Mouse (Mus musculus) embryonic facial prominence, embryonic 11.5 days (tissue): Measurements from ENCODE around the gene Gga2. TPM values are rescaled to one million over a fixed set of nuclear protein-coding genes. Genes with fewer than 3 reads are reported as not detected.

Experiments used
- ATAC-seq: fragments of 200-750 bp; cut with Nextera tagmentation; replicated peaks from 2 replicates; pipeline ENCODE4 v1.8.0; 2017; ENCODE audit warnings: low read depth; ENCODE audit not compliant: insufficient number of reproducible peaks, low FRiP score, low TSS enrichment
- DNase-seq: peaks from one replicate; pipeline ENCODE4 v3.0.0-alpha.2; 2015; ENCODE audit warnings: low spot score
- H3K27ac ChIP-seq: fragments of 300-500 bp; sonication (generic); replicated peaks from 2 replicates; pipeline ENCODE4 v1.5.1; 2014; ENCODE audit warnings: mild to moderate bottlenecking, low read depth, low read length, control low read depth
- H3K27me3 ChIP-seq: fragments of 300-500 bp; sonication (generic); 2 replicates; pipeline ENCODE4 v1.6.1; 2014; ENCODE audit warnings: mild to moderate bottlenecking, low read length, moderate library complexity, mixed read lengths; ENCODE audit not compliant: control insufficient read depth, insufficient read depth
- H3K36me3 ChIP-seq: fragments of 300-500 bp; sonication (generic); replicated peaks from 2 replicates; pipeline ENCODE4 v1.6.1; 2014; ENCODE audit warnings: low read depth, mild to moderate bottlenecking, low read length, moderate library complexity, mixed read lengths; ENCODE audit not compliant: control insufficient read depth, insufficient read depth
- H3K4me1 ChIP-seq: fragments of 300-500 bp; sonication (generic); 2 replicates; pipeline ENCODE4 v1.6.1; 2014; ENCODE audit warnings: low read length, mixed read lengths; ENCODE audit not compliant: control insufficient read depth, insufficient read depth
- H3K4me2 ChIP-seq: fragments of 300-500 bp; sonication (generic); 2 replicates; pipeline ENCODE4 v1.6.1; 2014; ENCODE audit warnings: low read depth, mild to moderate bottlenecking, control low read depth, low read length, moderate library complexity
- H3K4me3 ChIP-seq: fragments of 300-500 bp; sonication (generic); 2 replicates; pipeline ENCODE4 v1.5.1; 2014; ENCODE audit warnings: low read depth, low read length, control low read depth
- H3K9ac ChIP-seq: fragments of 300-500 bp; sonication (generic); replicated peaks from 2 replicates; pipeline ENCODE4 v1.6.1; 2014; ENCODE audit warnings: mild to moderate bottlenecking, control low read depth, low read length
- H3K9me3 ChIP-seq: fragments of 300-500 bp; sonication (generic); replicated peaks from 2 replicates; pipeline ENCODE4 v1.6.1; 2016; ENCODE audit warnings: mild to moderate bottlenecking, low read length, inconsistent platforms, mixed read lengths; ENCODE audit not compliant: control insufficient read depth
- WGBS: fragments of 180-500 bp; shearing (Covaris S2); extraction: QIAGEN DNeasy Blood & Tissue Kit; methylation state at CpG from one replicate; pipeline ENCODE4 v1.1.7; 2014; 5-methylcytosine and 5-hydroxymethylcytosine counted together
- polyA plus RNA-seq: library from polyadenylated mRNA; unstranded; fragments of >200 nt; fragmentation: Nextera tagmentation; extraction: Ambion mirVana; gene quantifications from 2 replicates; pipeline ENCODE4 v1.2.1, GENCODE M21; 2014

Gga2 gene
- polyA plus RNA-seq, 1 experiment from 2014 or later, result 80.9 TPM

- DNase-seq, result no peak
- Histone ChIP-seq H3K27me3 (no peaks in the 10 kb centered on the region), H3K9ac (no peak overlapping the region), H3K27ac (no peak overlapping the region), H3K4me2 (no peak overlapping the region), H3K36me3 (no peaks in the 10 kb centered on the region; the same call in 1 of the 2 replicates), H3K4me1 (no peaks in the 10 kb centered on the region), H3K4me3 (no peak overlapping the region), H3K9me3 (no peaks in the 10 kb centered on the region)
- WGBS, result 85% methylated on average over 3 of the region's 3 CpGs
- no peak for ATAC-seq
Measured at GRCm38 (mm10) chr7:121941640-121942039, 79.4 kb downstream of the Gga2 start.

DNA sequence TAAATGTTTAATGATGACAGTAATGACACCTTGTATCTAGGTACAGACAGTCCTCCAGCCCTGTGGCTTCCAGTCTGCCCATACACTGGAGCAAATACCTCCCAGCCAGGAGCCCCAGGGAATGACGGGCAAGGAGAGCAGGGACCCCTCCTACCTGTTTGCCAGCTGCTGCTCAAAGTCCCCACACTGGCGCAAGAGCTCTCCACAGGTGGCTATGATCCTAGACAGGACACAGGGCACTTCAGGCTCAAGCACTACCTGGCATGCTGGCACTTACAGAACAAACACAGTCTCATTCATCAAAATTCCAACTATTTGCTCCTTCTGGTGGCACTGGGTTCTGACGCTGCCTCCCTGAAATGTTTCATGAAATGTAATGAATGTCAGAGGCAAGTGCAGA is 80.0 kb downstream of the Gga2 start:
- DNase-seq (no peak), ATAC-seq (no peak)
- Histone ChIP-seq H3K27me3 (no peaks in the 10 kb centered on the region), H3K27ac (no peak overlapping the region), H3K4me2 (no peak overlapping the region), H3K9me3 (no peaks in the 10 kb centered on the region), H3K4me1 (no peaks in the 10 kb centered on the region), H3K9ac (no peak overlapping the region), H3K4me3 (no peak overlapping the region), H3K36me3 (no peaks in the 10 kb centered on the region; the same call in 1 of the 2 replicates)
- 89% methylated on average over 3 of the region's 3 CpGs for WGBS

- WGBS, result 62% methylated on average over 4 of the region's 4 CpGs
- DNase-seq (no peak), ATAC-seq (peak; percentile 65; the same call in 1 of the 2 replicates)
- no peak overlapping the region for H3K27ac ChIP-seq
- H3K4me3 ChIP-seq, result no peak overlapping the region
- H3K27me3 ChIP-seq, result no peaks in the 10 kb centered on the region
- H3K4me2 ChIP-seq, result no peak overlapping the region
- no peaks in the 10 kb centered on the region for H3K9me3 ChIP-seq
- H3K4me1 ChIP-seq, result no peaks in the 10 kb centered on the region
- H3K9ac ChIP-seq, result no peak overlapping the region
- no peaks in the 10 kb centered on the region; the same call in 1 of the 2 replicates for H3K36me3 ChIP-seq
Measured at GRCm38 (mm10) chr7:121939729-121940128, 81.3 kb downstream of the Gga2 start.

DNA sequence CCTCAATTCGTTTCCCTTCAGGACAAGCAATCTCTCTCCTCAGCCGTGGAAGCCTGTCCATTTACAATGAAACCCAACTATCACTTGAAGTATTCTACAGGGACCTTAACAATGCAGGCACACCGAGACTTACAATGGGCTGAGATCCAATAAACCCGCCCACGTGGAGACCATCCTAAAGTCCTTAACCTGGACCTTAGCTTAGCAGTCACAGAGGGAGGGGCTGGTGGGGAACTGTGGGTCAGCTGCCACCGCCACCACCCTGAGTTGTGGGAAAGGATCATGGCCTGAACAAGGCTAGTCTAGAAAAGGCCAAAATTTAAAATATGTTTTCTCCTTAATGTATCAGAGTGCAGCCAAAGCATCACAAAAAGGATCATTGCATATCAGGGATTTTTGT is 81.8 kb downstream of the Gga2 start:
- H3K4me1 ChIP-seq, result no peaks in the 10 kb centered on the region
- H3K27me3 ChIP-seq, result no peaks in the 10 kb centered on the region
- DNase-seq (no peak), ATAC-seq (no peak)
- no peak overlapping the region for H3K27ac ChIP-seq
- H3K9ac ChIP-seq, result no peak overlapping the region
- no peak overlapping the region for H3K4me3 ChIP-seq
- H3K36me3 ChIP-seq, result no peaks in the 10 kb centered on the region; the same call in 1 of the 2 replicates
- no peak overlapping the region for H3K4me2 ChIP-seq
- WGBS, result 79% methylated on average over 6 of the region's 6 CpGs
- H3K9me3 ChIP-seq, result no peaks in the 10 kb centered on the region

DNA sequence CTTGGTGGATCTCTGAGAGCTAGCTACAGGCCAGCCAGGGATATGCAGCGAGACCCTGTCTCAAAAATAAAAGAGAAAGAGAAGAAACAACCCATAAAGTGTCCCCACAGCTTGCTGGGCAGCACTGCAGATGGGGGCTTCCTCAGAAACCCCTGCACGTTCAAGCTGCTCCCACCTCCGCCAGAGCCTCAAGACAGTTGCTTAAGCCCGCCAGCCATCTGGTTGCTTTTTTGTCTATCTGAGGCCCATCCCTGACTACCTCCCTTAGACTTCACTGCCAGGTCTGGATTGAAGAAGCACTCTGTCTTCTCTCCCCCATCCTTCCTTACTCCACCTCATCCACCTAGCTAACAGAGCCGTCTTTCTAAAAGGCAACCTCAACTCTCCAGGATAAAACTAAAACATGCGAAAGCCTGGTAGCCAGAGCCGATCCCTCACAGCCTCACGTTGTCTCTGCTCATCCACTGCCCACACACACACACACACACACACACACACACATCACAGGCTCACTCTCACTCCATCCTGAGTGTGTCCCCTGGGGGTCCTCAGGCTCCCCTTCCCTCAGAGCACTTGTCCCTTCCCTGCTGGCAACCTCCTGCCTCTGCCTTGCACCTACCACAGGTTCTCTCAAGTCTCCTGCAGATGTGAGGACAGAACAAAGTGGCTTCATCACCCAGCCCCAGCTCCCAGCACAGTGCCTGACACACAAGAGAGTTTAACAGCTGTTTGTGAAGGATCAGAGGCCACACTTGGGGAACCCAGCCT is 82.7 kb downstream of the Gga2 start:
- H3K4me1 ChIP-seq, result no peaks in the 10 kb centered on the region
- H3K27me3 ChIP-seq, result no peaks in the 10 kb centered on the region
- WGBS, result 85% methylated on average over 8 of the region's 8 CpGs
- no peaks in the 10 kb centered on the region for H3K9me3 ChIP-seq
- no peaks in the 10 kb centered on the region; the same call in none of the 2 replicates for H3K36me3 ChIP-seq
- no peak overlapping the region for H3K9ac ChIP-seq
- DNase-seq (no peak), ATAC-seq (no peak)
- H3K4me2 ChIP-seq, result no peak overlapping the region
- no peak overlapping the region for H3K27ac ChIP-seq
- H3K4me3 ChIP-seq, result no peak overlapping the region

- 68% methylated on average over 14 of the region's 14 CpGs for WGBS
- no peak overlapping the region for H3K4me2 ChIP-seq
- H3K9me3 ChIP-seq, result no peaks in the 10 kb centered on the region
- ATAC-seq (no peak), DNase-seq (no peak)
- no peak overlapping the region for H3K9ac ChIP-seq
- no peaks in the 10 kb centered on the region for H3K27me3 ChIP-seq
- H3K27ac ChIP-seq, result no peak overlapping the region
- no peaks in the 10 kb centered on the region for H3K4me1 ChIP-seq
- no peaks in the 10 kb centered on the region; the same call in 1 of the 2 replicates for H3K36me3 ChIP-seq
- H3K4me3 ChIP-seq, result no peak overlapping the region
Measured at GRCm38 (mm10) chr7:121936861-121937630, 84.0 kb downstream of the Gga2 start.

Other genes with a start within 250 kb of the Gga2 start
- gene Scnn1b, start 156.2 kb downstream of the Gga2 start, polyA plus RNA-seq, result 0.24 and 0.38 TPM in 2 replicates
- gene Cog7, start 39.5 kb downstream of the Gga2 start, polyA plus RNA-seq, result 13.9 and 15.1 TPM in 2 replicates
- 110 and 113 TPM in 2 replicates for gene Ubfd1, start 46.0 kb upstream of the Gga2 start, polyA plus RNA-seq
- 15.0 TPM in 2 replicates for gene Ears2, start 46.0 kb upstream of the Gga2 start, polyA plus RNA-seq
- gene Ndufab1, start 80.7 kb upstream of the Gga2 start, polyA plus RNA-seq, result 675 and 730 TPM in 2 replicates
- gene Palb2, start 111.8 kb upstream of the Gga2 start, polyA plus RNA-seq, result 19.0 and 22.8 TPM in 2 replicates
- gene Dctn5, start 111.8 kb upstream of the Gga2 start, polyA plus RNA-seq, result 124 and 132 TPM in 2 replicates
- 119 and 121 TPM in 2 replicates for gene Plk1, start 138.2 kb upstream of the Gga2 start, polyA plus RNA-seq
- not detected in 2 replicates for gene Ern2, start 165.0 kb upstream of the Gga2 start, polyA plus RNA-seq
- not detected in 2 replicates for gene Chp2, start 198.3 kb upstream of the Gga2 start, polyA plus RNA-seq